Mouse (Mus musculus) forebrain, embryonic 11.5 days (tissue): ENCODE results near the gene Stpg1. TPM values are rescaled to one million over a fixed set of nuclear protein-coding genes. Genes with fewer than 3 reads are reported as not detected.

ENCODE experiments used
- ATAC-seq: fragments of 200-750 bp; cut with Nextera tagmentation; replicated peaks from 2 replicates; pipeline ENCODE4 v1.8.0; 2017; ENCODE audit warnings: moderate TSS enrichment; ENCODE audit not compliant: low FRiP score
- DNase-seq: peaks from one replicate; pipeline ENCODE4 v3.0.0-alpha.2; 2017; ENCODE audit warnings: low spot score
- H3K27ac ChIP-seq: fragments of 300-500 bp; sonication (generic); 2 replicates; pipeline ENCODE4 v1.5.1; 2014; ENCODE audit warnings: low read depth, low read length
- H3K27me3 ChIP-seq: fragments of 300-500 bp; sonication (generic); 2 replicates; pipeline ENCODE4 v1.6.1; 2014; ENCODE audit warnings: mild to moderate bottlenecking, low read length, mixed read lengths; ENCODE audit not compliant: control insufficient read depth, insufficient read depth
- H3K36me3 ChIP-seq: fragments of 300-500 bp; sonication (generic); 2 replicates; pipeline ENCODE4 v1.6.1; 2014; ENCODE audit warnings: mild to moderate bottlenecking, low read length, moderate library complexity, mixed read lengths; ENCODE audit not compliant: control insufficient read depth, insufficient read depth
- H3K4me1 ChIP-seq: fragments of 300-500 bp; sonication (generic); replicated peaks from 2 replicates; pipeline ENCODE4 v1.6.1; 2014; ENCODE audit warnings: low read length, mixed read lengths; ENCODE audit not compliant: control insufficient read depth, insufficient read depth
- H3K4me2 ChIP-seq: fragments of 300-500 bp; sonication (generic); 2 replicates; pipeline ENCODE4 v1.6.1; 2014; ENCODE audit warnings: low read depth, mild to moderate bottlenecking, low read length, moderate library complexity, mixed read lengths; ENCODE audit not compliant: severe bottlenecking
- H3K4me3 ChIP-seq: fragments of 300-500 bp; sonication (generic); 2 replicates; pipeline ENCODE4 v1.5.1; 2014; ENCODE audit warnings: low read depth, low read length
- H3K9ac ChIP-seq: fragments of 300-500 bp; sonication (generic); 2 replicates; pipeline ENCODE4 v1.6.1; 2014; ENCODE audit warnings: low read length
- H3K9me3 ChIP-seq: fragments of 300-500 bp; sonication (generic); 2 replicates; pipeline ENCODE4 v1.6.1; 2016; ENCODE audit warnings: low read length, mixed read lengths; ENCODE audit not compliant: control insufficient read depth
- WGBS: fragments of 180-500 bp; shearing (Covaris S2); extraction: QIAGEN DNeasy Blood & Tissue Kit; methylation state at CpG from one replicate; pipeline ENCODE4 v1.1.7; 2014; 5-methylcytosine and 5-hydroxymethylcytosine counted together
- polyA plus RNA-seq: library from polyadenylated mRNA; unstranded; fragments of >200 nt; fragmentation: Nextera tagmentation; extraction: Ambion mirVana; gene quantifications from 2 replicates; pipeline ENCODE4 v1.2.1, GENCODE M21; 2014

Stpg1 gene
- 0.35 and 0.44 TPM in 2 replicates for polyA plus RNA-seq

DNA sequence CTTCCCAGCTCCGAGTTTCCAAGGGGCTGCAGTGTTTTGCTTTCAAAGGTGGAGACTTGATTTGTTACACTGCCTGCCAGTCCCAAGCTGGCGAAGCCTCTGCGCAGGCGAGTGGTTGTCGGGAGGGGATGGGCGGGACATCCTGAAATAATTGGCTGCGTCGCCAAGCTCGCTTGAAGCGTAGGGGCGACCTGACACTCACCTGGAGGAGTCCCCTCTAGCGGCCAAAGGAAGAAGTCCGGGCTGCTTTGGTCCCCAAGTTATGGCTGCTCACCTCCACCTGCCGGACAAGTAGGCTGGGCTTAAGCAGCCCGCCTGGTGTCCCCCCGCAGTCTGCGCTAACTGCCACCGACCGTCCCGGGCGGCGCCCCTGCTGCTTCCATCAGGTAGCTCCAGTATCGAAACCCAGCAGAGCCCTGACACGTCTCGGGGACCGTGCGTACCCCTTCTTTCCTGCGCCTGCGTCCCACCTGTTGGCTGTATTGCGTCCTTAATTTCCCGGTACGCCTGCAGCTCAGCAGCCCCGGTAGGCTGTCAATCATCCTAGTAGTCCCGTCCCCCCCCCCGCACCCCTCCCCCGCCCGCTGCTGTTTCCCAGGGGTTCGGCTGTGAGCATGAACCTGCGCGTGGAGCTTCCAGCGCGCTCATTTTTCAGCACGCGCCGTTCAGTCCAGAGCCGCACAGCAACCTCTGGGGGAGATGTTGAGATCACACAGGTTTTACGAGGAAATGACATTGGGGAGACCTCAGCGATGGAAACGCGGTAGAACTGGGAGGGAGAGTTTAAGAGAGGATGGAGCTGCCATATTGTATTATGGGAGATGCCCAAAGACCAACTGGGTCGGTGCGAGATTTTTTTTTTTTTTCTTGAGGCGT is at the start of gene Stpg1, which contains the start of gene Nipal3:
Stpg1 (plus strand) TSS at position 270 of the 876 bp plus-strand sequence.
Nipal3 (minus strand) TSS at position 518 of the 876 bp plus-strand sequence.
- peak; percentile 94 for ATAC-seq
- no peaks in the 10 kb centered on the region for H3K27me3 ChIP-seq
- peak within 1 kb of the TSS; percentile 47 for H3K9ac ChIP-seq
- H3K9me3 ChIP-seq = no peaks in the 10 kb centered on the region
- H3K27ac ChIP-seq = no peak within 1 kb of the TSS
- peak; percentile 93 for DNase-seq
- peak within 1 kb of the TSS; percentile 96 for H3K4me2 ChIP-seq
- H3K4me1 ChIP-seq = peaks cover 6% of the 10 kb centered on the region; the same call in 1 of the 2 replicates
- no peaks in the 10 kb centered on the region for H3K36me3 ChIP-seq
- H3K4me3 ChIP-seq = peak within 1 kb of the TSS; percentile 59
- under 1% methylated on average over 53 of the region's 53 CpGs for WGBS

DNA sequence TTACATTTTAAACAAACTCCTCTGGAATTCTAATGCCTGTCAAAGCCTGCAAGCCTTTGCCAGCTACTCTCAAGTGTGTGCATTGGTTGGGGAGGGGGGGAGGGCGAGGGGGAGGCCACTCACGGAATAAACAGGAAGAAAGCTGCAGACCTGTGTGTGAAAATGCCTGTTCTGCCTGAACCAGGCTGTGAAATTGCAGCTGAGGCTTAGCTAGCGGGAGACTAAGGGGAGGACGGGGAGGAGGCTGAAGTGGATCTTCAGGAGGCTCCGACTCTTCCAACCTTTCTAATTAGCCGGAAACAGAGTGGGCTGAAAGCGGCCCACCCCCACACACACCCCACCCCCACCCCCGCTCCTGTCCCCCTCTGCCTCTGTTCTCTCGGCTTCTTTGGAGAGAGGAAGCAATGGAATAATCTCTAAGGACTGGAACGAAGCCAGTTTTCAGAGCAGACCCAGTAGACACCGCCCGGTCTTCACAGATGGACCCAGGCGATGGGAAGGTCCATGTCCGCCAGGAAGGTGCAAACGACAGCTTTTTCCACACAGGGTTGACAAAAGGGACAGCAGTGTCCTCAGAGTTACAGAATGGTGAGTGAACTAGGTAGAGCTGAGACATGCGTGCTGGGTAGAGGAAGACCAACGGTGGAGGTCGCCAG is 43.1 kb upstream of the Stpg1 start:
- no peaks in the 10 kb centered on the region for H3K9me3 ChIP-seq
- H3K36me3 ChIP-seq = no peaks in the 10 kb centered on the region
- DNase-seq = no peak
- ATAC-seq = no peak
- H3K27ac ChIP-seq = no peak overlapping the region
- H3K9ac ChIP-seq = peak overlapping the region; percentile 2; the same call in 1 of the 2 replicates
- WGBS = 63% methylated on average over 18 of the region's 18 CpGs
- no peak overlapping the region for H3K4me2 ChIP-seq
- no peaks in the 10 kb centered on the region; the same call in 1 of the 2 replicates for H3K4me1 ChIP-seq
- no peak overlapping the region for H3K4me3 ChIP-seq
- no peaks in the 10 kb centered on the region for H3K27me3 ChIP-seq

DNA sequence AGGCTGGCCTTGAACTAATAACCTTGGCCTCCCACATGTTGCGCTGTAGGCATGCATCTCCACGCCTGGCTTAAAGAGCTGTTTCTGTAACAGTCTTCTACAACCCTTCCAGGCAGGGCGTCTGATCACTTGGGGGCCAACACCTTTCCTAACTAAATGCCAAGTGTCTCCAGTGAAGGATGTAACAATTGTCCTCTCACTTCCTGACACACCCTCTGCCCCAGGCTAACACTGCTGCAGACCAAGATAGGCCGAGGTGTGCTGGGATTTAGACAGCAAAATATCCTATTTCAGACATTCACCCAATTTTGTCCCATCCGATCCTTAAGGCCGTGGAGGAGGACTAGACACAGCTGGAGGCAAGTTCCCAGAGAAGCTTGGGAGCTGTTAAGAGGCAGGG is 41.4 kb upstream of the Stpg1 start:
- Histone ChIP-seq H3K4me2 (no peak overlapping the region), H3K4me1 (no peaks in the 10 kb centered on the region; the same call in 1 of the 2 replicates), H3K9me3 (no peaks in the 10 kb centered on the region), H3K27me3 (no peaks in the 10 kb centered on the region), H3K4me3 (no peak overlapping the region), H3K27ac (no peak overlapping the region), H3K36me3 (no peaks in the 10 kb centered on the region), H3K9ac (no peak overlapping the region)
- ATAC-seq (no peak), DNase-seq (no peak)
- 76% methylated on average over 6 of the region's 6 CpGs for WGBS

DNA sequence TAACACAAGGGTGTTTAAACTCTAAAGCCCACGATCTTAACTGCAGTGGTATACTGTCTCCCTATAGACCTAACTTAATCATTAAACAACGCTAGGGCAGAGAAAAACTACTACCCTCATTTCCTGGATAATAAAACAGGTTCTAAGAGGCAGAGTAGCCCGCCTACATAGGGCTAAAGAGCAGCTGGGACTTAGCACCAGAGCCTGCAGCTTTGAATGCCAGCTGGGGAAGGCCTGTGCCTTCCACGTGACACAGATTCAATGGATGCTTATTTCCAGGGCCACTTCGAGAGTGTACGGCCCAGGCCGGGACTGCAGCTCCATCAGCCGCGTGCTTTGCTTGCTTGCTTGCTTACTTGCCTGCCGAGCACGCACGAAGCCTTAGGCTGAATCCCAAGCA is 41.0 kb upstream of the Stpg1 start:
- H3K4me1 ChIP-seq = no peaks in the 10 kb centered on the region; the same call in 1 of the 2 replicates
- H3K27ac ChIP-seq = no peak overlapping the region
- ATAC-seq (no peak), DNase-seq (no peak)
- no peaks in the 10 kb centered on the region for H3K36me3 ChIP-seq
- no peaks in the 10 kb centered on the region for H3K27me3 ChIP-seq
- H3K4me3 ChIP-seq = no peak overlapping the region
- H3K9ac ChIP-seq = no peak overlapping the region
- WGBS = 78% methylated on average over 12 of the region's 12 CpGs
- H3K4me2 ChIP-seq = no peak overlapping the region
- no peaks in the 10 kb centered on the region for H3K9me3 ChIP-seq

DNA sequence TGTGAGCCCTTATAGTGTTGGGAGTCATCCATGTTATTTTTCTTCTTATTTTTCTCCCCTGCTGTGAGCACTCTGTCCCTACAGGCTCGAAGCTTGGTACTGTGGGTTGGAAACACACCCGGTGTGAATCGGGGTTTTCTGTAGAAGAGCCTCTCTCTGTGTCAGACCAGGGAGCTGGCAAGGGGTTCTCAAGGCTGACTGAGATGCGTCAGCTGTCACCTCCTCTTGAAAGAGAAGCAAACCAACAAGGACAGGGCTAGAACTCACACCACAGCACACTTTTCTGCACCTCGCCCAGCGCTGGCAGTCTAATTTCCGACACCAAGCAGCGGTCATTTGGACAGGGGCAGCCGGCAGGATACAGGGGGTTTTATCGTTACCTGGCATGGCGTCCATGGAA is 31.2 kb upstream of the Stpg1 start:
- Histone ChIP-seq H3K4me3 (no peak overlapping the region), H3K27me3 (no peaks in the 10 kb centered on the region), H3K27ac (no peak overlapping the region), H3K9ac (no peak overlapping the region), H3K4me2 (no peak overlapping the region), H3K4me1 (no peaks in the 10 kb centered on the region), H3K36me3 (no peaks in the 10 kb centered on the region), H3K9me3 (no peaks in the 10 kb centered on the region)
- ATAC-seq (no peak), DNase-seq (no peak)
- 93% methylated on average over 11 of the region's 11 CpGs for WGBS

DNA sequence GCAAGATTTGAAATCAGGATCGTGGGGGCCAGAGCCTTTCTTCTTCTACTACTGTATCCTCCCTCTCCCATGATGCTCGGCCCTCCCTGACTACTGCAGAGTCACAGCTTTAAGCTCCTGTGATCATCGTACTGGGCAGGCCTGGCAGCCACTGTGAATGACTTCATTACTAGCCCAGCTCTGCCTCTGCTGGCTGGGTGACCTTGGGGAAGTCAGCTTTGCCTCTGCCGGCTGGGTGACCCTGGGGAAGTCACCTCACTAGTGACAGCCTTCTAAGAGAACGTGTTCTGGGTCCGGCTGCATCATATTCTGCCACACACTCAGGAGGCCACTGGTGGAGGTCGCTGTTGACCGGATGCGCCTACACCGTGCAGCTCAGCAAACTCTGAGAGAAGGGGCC is 16.7 kb upstream of the Stpg1 start:
- no peak overlapping the region for H3K27ac ChIP-seq
- DNase-seq (no peak), ATAC-seq (no peak)
- no peak overlapping the region for H3K4me3 ChIP-seq
- no peak overlapping the region for H3K4me2 ChIP-seq
- H3K4me1 ChIP-seq = no peaks in the 10 kb centered on the region
- H3K36me3 ChIP-seq = no peaks in the 10 kb centered on the region
- no peak overlapping the region for H3K9ac ChIP-seq
- 86% methylated on average over 10 of the region's 10 CpGs for WGBS
- H3K9me3 ChIP-seq = no peaks in the 10 kb centered on the region
- H3K27me3 ChIP-seq = no peaks in the 10 kb centered on the region

DNA sequence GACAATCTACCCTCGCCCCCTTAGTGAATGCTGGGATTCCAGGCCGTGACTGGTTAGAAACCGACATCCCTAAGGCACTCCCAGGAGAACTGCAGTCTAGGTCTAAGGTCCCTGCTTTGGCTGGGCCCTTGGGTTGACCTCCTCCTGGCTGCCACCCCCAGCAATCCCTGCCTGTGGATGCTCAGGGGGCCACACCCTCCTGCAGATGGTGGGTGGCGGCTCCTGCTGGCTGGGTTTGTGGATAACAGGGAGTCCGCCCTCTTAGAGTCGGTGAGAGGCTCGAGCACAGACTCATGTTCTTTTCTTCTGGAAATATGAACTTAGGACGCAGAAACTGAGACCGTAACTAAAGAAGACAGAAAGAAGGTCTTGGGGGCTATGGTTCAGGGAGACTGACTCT is 14.2 kb upstream of the Stpg1 start:
- H3K9me3 ChIP-seq = no peaks in the 10 kb centered on the region
- H3K4me1 ChIP-seq = no peaks in the 10 kb centered on the region
- H3K27me3 ChIP-seq = no peaks in the 10 kb centered on the region
- 80% methylated on average over 9 of the region's 9 CpGs for WGBS
- H3K9ac ChIP-seq = no peak overlapping the region
- H3K27ac ChIP-seq = no peak overlapping the region
- no peak for DNase-seq
- no peak overlapping the region for H3K4me3 ChIP-seq
- H3K4me2 ChIP-seq = no peak overlapping the region
- no peak for ATAC-seq
- no peaks in the 10 kb centered on the region for H3K36me3 ChIP-seq

DNA sequence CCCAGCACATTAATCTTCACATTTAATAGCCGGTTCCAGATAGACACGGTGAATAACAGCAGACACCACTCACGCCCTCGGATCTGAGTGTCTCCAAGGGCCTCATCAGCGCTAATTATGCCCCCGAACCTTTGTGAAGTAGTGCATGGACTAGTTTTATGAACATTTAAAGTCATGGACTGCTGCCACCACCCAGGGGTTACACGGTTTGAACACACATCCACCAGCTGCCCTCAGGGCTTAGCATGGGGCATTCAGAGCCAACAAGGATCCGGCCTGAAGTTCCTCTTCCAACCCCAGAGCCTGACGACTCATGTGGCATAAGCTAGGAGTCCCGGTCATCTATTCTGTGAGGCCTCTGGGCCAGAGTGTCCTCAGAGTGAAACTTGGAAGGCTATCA is 9.5 kb upstream of the Stpg1 start:
- no peak for DNase-seq
- no peaks in the 10 kb centered on the region for H3K9me3 ChIP-seq
- no peaks in the 10 kb centered on the region for H3K36me3 ChIP-seq
- H3K4me3 ChIP-seq = no peak overlapping the region
- H3K4me2 ChIP-seq = no peak overlapping the region
- WGBS = 84% methylated on average over 10 of the region's 10 CpGs
- no peak overlapping the region for H3K27ac ChIP-seq
- H3K9ac ChIP-seq = no peak overlapping the region
- no peaks in the 10 kb centered on the region for H3K27me3 ChIP-seq
- no peaks in the 10 kb centered on the region for H3K4me1 ChIP-seq
- ATAC-seq = no peak
